Mouse (Mus musculus): ENCODE data around the gene Rimklb.

DNA sequence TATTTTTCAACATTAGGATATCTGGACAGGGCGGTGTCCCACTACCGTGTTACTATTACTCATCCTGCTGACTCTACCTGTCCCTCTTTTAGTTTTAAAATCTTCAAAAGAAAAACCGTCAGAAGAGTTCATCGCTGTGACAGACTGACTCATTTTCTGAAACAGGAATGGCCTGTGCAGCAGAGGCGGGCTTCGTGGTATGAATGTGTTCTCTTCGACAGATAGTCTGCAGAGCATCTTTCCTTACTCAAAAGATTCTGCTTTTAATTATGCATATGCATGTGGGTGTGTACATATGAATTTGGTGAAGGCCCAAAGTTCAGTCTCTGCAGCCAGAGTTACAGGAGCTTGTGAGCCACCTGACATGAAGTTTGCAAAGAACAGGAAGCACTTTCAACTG, 50.7 kb downstream of the Rimklb start:
- no peak for TF ChIP-seq CTCF (IDR thresholded peaks at IDR 0.05; ENCODE audit: low read depth)
- no peak for TF ChIP-seq EP300 (IDR thresholded peaks at IDR 0.05; ENCODE audit: low read depth)
